Mouse (Mus musculus): Measurements from ENCODE around the gene Srpk2. TPM values are rescaled to one million over a fixed set of nuclear protein-coding genes. Genes with fewer than 3 reads are reported as not detected.
"Not testable (repeated sequence)": the region's sequence is repeated elsewhere in the genome, so short reads cannot be mapped to it uniquely, and the experiment has no call there.

Srpk2 gene
- total RNA-seq, 2 experiments from 2014 or later, result 175 to 176 TPM

DNA sequence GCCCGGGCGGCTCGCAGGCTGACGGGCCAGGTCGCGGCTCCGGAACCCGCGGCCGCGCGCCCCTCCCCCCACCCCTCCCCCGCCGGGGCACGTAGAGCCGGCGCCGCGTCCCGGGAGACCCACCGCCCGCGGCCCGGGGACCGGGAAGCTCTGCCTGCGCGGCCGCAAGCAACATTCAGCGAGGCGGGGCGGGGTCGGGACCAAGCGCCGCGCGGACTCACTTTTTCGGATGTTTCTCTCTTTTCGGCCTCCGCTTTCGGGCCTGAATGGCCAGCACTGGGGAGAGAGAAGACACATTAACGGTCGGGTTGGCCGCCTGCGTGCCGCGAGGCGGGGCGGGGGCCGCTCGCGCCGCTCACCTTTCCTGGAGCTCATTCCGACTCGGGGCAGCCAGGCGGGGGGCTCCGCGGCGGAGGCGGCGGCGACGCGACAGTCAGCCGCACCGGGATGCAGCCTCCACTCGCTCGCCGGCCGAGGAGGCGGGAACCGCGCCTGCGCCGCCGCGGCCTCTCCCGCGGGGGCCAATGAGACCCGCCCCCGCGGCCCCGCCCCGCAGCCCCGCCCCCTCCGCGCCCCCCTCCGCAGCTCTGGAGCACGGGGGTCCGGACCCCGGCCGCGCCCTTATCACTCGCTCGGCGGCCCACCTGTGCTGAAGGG, 8.8 kb downstream of the Srpk2 start:
- peak; percentile 36 to 83 for DNase-seq (ENCODE audit: extremely low spot score in 1 of 2, low spot score in 2 of 2)
- intact Hi-C loops (cut with DNase I), result no loop called here

DNA sequence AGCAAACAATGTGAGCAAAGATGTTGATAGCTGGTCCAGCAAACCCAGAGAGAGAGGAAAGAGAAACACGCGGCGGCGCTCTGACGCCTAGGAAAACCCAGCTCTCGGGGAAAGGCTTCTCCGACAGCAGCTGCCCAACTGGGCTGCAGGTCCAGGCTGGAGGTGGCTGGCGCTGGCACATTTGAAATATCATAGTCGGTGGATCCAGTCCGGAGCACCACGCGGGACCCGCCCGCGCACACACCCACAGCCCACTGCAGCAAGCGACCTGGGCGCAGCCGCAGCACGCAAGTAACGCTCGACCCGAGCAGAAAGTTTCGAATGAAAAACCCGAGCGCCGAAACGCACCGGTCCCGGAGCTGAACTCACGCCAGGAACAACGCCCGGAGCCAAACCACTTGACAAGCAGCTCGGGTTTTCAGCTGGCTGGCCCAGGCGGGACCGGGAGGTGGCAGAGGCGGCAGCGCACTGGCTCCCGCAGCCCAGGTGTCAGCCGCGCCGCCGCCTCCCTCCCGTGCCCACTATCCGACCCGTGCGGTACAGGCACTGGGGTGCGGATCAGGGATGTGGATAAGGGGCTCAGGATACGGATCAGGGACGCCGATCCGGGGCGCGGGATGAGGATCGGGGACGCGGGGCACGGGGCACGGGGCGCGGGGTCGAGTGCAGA, 9.5 kb downstream of the Srpk2 start:
- DNase-seq (ENCODE audit: extremely low spot score in 1 of 2, low spot score in 2 of 2), result peak; percentile 47 to 69
- intact Hi-C loops (cut with DNase I), result no loop called here

DNA sequence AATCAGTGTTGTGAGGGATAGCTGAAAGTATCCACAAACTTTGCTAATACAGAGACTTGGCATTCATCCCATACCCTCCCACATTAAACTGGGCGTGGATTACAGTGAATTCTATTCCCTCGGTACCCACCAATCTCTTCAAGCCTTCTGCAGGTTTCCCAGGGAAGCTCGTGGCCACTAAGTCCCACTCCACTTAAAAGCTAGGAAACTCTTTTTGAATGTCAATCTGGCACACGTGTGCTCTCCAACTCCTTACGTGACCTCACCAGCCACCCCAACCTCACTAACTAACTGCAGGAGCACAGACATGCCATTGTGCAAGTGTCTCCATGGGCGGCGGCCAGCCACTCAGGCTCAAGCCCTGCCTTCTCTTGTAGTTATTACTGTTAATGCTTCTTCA, 12.3 kb downstream of the Srpk2 start:
- no peak for DNase-seq (ENCODE audit: extremely low spot score in 1 of 2, low spot score in 2 of 2)
- intact Hi-C loops (cut with DNase I), result no loop called here

DNA sequence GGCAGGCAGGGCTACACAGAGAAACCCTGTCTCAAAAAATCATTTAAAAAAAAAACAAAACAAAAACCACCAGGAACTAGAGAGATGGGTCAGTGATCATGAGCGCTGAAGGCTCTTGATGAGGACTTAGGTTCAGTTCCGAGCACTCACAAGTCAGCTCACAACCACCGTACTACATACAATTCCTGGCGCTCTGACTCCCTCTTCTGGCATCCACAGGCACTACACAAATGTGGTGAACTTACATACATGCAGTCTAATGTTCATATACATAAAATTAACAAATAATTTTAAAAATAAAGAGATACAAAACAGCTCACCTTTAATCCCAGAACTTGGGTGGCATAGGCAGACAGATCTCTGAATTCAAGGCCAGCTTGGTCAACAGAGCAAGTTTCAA, 13.5 kb downstream of the Srpk2 start:
- intact Hi-C loops (cut with DNase I), result no loop called here

DNA sequence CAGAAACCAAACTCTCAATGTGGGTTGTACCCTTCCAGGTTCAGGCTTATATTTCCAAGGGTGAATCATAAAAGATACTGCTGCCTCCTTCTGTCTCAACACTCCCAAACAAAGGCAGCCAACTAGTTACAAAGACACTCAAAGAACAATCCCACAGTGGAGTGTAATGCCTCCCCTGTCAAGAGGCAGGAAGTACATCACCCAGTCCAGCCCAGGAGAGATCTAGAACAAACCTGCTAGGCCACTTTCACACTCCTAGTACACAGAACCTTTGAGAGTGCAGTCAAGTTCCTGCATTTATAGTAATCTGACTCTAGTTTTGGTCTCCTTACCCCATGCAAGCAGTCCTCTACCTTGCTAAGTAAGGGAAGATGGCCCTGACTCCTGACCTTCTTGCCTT, 18.5 kb downstream of the Srpk2 start:
- no peak for DNase-seq (ENCODE audit: extremely low spot score in 1 of 2, low spot score in 2 of 2)
- intact Hi-C loops (cut with DNase I), result no loop called here

More for the DNA sequence above, 13.5 kb downstream of the Srpk2 start:
- DNase-seq (ENCODE audit: extremely low spot score in 1 of 2, low spot score in 2 of 2), result no peak

DNA sequence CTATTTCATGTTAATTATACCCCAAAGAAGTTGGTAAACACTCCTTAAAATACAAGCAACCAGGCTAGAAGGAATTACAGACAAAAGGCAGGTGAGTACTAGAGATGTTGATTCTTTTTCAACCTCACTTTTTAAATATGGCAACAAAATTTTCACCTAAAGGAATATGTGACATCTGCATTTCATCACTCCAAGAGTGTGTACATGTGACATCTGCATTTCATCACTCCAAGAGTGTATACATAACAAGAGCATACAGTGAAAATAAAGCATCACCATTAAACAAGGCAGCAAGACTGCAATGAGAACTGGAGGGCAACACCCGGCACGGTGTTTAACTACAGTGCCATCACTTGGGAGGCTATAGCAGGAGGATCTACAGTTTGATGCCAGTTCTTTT, 23.2 kb downstream of the Srpk2 start:
- intact Hi-C loops (cut with DNase I), result no loop called here
- DNase-seq (ENCODE audit: extremely low spot score in 1 of 2, low spot score in 2 of 2), result no peak

DNA sequence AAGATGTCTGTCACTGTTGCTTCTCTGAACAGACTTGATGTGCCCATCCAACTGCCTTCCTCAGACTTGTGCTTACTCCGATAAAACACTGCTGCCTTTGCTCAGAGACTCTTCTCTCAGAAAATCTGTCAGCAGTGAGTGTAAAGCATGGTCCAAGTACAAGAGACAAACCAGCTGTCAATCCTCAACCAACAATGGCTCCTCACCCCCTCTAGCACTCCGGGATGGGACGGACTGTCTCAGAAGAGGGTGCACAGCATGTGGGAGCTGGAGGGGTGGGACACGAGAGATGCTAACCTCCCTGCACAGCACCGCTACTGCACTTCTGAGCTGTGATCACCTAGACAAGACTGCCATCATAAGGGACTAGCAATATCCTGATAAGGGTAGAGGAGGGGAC, 26.4 kb downstream of the Srpk2 start:
- intact Hi-C loops (cut with DNase I), result loop anchor here (5.0 kb wide), 1 partner anchor 151 kb away; no protein-coding TSS in a partner anchor
- no peak for DNase-seq (ENCODE audit: extremely low spot score in 1 of 2, low spot score in 2 of 2)

DNA sequence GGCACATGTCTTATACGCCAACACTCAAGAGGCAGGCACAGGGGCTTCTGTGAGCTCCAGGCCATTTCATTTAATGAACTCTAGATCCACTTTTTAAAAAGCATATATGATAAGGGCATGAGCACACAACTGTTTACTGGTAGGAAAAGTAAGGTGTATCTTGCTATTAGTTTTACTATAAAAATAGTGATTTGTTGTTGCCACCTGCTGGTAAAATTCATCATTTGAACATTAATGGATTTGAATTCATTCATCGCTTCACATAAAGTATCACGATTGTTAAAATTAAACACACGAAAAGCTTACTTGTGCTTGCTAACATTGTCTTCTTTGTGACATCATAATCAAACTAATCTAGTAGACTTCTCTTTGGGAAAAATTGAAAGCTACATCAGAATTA, 27.8 kb downstream of the Srpk2 start:
- intact Hi-C loops (cut with DNase I), result loop anchor here (5.0 kb wide), 1 partner anchor 149 kb away; no protein-coding TSS in a partner anchor
- no peak for DNase-seq (ENCODE audit: extremely low spot score in 1 of 2, low spot score in 2 of 2)

DNA sequence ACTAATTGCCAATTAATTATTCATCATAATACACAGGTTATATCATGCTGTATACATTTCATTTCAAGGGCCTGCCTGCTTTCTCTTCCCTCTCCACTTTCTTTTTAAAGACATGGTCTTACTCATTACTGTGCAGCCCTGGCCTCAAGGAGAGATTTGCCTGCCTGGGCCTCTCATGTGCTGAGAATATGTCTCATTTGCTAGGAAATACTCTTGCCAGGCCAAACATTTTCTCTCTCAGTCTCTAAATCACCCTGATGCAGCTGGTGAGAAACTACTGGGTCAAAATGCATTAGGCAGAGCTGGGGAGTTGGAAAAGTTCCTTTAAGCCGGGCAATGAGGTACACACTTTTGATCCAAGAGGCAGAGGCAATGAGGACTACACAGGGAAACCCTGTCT, 29.4 kb downstream of the Srpk2 start:
- intact Hi-C loops (cut with DNase I), result loop anchor here (5.0 kb wide), 1 partner anchor 148 kb away; no protein-coding TSS in a partner anchor
- no peak for DNase-seq (ENCODE audit: extremely low spot score in 1 of 2, low spot score in 2 of 2)

DNA sequence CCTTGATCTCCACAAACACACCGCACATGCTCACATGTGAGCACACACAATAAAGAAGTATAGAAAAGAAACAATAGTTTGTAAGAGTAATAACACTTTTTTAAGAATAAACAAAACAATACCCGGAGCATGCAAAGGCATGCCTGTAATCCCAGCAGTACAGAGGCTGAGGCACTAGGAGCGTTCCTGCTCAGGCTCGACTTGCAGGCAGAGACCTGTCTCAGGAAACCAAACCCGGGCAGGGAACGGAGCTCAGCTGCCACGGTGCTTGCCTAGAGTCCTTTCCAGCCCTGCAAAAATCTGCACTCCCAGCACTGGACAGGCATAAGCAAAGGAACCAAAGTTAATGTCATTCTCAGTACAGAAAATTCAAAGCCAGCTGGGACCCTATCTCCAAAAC, 32.1 kb downstream of the Srpk2 start:
- DNase-seq (ENCODE audit: extremely low spot score in 1 of 2, low spot score in 2 of 2), result no peak
- intact Hi-C loops (cut with DNase I), result no loop called here

DNA sequence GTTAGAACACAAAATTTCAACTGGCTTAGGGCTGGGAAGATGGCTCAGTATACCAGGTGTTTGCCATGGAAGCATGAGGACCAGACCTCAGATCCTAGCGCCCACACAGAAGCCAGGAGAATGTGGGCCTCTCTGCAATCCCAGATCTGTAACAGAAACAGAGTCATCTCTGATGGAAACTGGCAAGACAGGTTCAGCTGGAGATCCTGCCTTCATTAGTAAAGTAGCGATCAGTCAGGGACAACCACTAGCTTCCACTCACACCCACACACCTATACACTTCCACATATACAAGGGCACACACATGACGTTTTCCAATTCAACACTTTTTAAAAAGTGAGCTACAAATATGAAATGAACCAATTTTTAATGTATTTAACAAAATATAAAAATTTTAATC, 32.6 kb downstream of the Srpk2 start:
- intact Hi-C loops (cut with DNase I), result no loop called here
- DNase-seq (ENCODE audit: extremely low spot score in 1 of 2, low spot score in 2 of 2), result no peak

DNA sequence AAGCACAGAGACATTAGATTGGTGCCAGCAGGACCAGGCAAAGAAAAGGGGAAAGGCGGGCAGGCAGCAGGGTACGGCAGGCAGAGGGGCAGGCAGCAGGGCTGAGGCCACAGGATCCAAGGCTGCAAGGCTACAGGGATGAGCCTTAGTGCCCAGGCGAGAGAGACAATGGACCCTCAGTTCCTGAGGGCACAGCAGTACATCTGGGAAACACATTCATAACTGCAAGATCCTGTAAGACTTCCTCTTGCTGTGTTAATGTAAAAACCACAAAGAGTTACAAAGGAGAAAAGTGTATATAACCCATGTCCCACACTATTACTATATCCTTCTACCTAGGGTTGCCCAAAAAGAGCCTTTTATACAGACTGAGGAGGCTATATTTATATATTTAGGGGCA, 33.9 kb downstream of the Srpk2 start:
- intact Hi-C loops (cut with DNase I), result no loop called here

DNA sequence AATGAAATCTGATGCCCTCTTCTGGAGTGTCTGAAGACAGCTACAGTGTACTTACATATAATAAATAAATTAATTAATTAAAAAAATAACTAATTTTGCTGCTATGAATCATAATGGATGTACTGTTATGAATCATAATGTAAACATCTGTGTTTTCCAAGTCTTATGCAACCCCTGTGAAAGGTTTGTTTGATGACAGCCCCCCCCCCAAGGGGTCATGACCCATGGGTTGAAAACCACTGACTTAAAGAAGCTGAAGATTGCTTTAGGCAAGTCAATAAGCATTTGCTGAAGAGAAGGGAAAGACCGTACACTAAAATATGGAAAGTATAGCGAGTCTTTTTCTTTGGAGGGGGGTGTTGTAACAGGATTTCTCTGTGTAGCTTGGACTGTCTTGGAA, 35.2 kb downstream of the Srpk2 start:
- DNase-seq (ENCODE audit: extremely low spot score in 1 of 2, low spot score in 2 of 2), result no peak
- intact Hi-C loops (cut with DNase I), result no loop called here

More for the DNA sequence above, 33.9 kb downstream of the Srpk2 start:
- DNase-seq (ENCODE audit: extremely low spot score in 1 of 2, low spot score in 2 of 2), result no peak

DNA sequence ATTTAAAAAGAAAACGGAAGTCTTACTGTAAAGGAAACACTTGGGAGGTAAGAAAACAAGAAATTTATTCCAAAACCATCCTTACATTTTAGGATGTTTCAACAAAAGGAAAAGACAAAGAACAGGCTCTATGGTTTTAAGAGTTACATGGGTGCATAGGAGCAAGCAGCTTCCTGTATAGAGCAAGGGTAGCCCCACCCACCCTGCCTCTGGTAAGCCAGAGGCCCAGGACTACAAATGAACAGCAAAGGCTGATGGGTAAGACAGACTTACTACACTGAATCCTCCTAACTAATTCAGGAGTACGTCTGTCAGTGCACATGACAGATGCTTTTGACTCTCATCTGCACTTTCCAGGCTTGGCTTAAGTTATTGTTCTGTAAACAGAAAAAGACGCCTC, 38.7 kb downstream of the Srpk2 start:
- no peak for DNase-seq (ENCODE audit: extremely low spot score in 1 of 2, low spot score in 2 of 2)
- intact Hi-C loops (cut with DNase I), result no loop called here

DNA sequence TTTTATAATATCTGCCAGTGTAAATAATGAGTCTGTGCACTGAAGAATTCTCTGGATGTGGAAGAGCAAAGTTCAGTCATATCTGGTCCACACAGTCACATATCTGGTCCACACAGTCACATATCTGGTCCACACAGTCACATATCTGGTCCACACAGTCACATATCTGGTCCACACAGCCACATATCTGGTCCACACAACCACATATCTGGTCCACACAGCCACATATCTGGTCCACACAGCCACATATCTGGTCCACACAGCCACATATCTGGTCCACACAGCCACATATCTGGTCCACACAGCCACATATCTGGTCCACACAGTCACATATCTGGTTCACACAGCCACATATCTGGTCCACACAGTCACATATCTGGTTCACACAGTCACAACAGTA, 45.2 kb downstream of the Srpk2 start:
- intact Hi-C loops (cut with DNase I); DNase-seq (ENCODE audit: extremely low spot score in 1 of 2, low spot score in 2 of 2): not testable (repeated sequence)

DNA sequence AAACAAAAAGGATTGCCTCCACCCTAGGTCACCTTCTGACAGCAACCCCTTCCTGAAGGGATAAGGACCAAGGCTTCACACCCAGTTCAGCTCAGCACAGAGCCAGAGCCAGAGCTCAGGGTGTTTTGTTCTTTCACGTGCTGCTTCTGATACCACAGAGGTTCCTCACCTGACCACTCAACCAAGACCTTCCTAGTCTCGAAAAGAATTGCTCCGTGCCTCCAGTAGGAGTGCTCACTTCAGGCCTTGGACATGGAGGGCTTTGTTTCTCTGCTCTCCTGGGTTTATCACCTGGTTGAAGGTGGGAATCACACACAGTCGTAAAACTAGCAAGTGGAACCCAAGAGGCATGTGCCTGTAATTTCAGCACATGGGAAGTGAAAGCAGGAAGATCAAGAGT, 46.4 kb downstream of the Srpk2 start:
- no peak for DNase-seq (ENCODE audit: extremely low spot score in 1 of 2, low spot score in 2 of 2)
- intact Hi-C loops (cut with DNase I), result no loop called here

DNA sequence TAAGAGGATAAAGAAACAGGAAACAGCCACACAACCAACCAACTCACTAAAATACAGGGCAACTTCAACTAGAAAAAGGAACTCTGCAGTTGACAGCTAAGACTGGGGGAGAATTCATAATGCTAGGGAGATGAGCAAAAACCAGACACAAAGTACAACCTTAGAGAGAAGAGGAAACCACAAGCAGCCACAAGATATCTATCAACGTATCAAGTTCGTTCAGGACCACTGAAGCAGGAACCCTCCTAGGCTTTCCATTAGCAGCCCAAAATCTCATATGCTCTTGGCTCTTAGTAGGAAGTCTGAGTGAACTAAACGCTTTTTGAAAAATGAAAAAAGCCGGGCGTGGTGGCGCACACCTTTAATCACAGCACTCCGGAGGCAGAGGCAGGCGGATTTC, 47.1 kb downstream of the Srpk2 start:
- intact Hi-C loops (cut with DNase I), result no loop called here

DNA sequence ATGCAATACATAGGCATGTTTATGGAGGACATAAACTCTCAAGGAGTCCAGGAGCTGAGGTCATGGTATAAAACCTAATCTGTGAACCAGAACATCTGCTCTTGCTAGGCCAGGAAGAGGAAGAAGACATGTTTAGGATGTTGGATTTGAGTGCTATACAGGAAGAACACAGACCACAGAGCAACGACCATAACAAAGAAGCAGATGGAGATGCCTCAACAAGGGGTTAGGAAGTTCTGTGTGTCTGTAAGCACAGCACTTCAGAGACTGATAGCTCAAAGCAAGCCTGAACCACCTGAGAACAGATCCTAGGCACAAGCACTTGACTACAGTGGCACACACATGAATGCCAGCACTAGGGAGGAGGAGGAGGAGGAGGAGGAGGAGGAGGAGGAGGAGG, 52.9 kb downstream of the Srpk2 start:
- intact Hi-C loops (cut with DNase I), result no loop called here
- DNase-seq (ENCODE audit: extremely low spot score in 1 of 2, low spot score in 2 of 2), result no peak

More for the DNA sequence above, 47.1 kb downstream of the Srpk2 start:
- DNase-seq (ENCODE audit: extremely low spot score in 1 of 2, low spot score in 2 of 2), result no peak

DNA sequence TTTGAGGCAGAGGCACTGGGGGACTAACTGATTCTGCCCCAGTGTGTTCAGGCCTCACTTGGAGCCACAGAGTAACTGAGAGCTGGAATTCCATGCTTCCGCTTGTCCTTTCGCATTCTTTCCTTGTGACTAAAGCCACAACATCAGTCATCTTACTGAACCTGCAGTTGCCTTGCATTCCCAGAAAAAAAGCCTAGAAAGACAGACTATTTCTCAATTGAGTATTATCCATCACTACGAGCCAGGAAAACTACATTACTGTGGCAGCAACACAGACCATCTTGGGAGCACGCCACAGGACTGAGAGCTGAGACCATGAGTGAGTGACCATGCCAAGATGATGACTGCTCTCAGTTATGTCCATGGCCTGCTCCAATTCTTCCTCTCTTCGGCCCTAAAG, 57.2 kb downstream of the Srpk2 start:
- DNase-seq (ENCODE audit: extremely low spot score in 1 of 2, low spot score in 2 of 2), result no peak
- intact Hi-C loops (cut with DNase I), result no loop called here

DNA sequence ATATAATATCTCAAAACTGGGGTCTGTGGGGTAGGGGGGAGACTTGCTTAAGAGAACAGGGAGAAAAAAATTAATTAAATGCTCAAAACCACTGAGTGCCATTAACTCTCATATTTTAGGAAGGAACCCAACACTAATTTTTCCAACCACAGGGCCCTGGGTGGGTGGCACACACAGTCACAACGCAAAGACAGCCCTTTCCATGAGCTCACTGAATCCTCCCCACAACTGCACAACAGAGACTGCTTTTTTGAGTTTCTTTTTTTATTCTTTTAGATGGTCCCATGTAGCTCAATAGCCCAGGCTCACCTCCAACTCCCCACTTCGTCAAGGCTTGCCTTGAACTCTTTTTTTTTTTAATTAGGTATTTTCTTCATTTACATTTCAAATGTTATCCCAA, 58.2 kb downstream of the Srpk2 start:
- DNase-seq (ENCODE audit: extremely low spot score in 1 of 2, low spot score in 2 of 2), result no peak
- intact Hi-C loops (cut with DNase I), result no loop called here

DNA sequence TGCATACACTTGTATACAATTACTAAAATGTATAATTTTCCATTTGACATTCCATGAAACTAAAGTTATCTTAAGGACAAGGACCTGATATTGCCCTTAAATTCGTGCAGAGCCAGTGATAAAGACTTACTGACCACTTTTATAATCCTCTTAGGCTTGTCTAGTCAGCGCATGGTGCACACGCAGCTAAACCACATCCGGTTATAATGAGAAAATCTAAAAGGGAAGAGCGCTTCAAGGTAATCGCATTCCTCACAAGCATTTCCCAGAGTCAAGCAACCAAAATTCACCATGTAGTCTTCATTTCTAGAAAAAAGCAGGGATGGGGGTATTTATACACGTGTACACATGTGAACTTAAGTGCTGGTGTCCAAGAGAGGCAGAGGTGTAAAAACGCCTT, 63.8 kb downstream of the Srpk2 start:
- intact Hi-C loops (cut with DNase I), result no loop called here
- DNase-seq (ENCODE audit: extremely low spot score in 1 of 2, low spot score in 2 of 2), result no peak

Data from left cerebral cortex, postnatal 10 days (tissue).